Mouse (Mus musculus) midbrain, embryonic 14.5 days (tissue): Measurements from ENCODE around the gene Fam71f1. TPM values are rescaled to one million over a fixed set of nuclear protein-coding genes. Genes with fewer than 3 reads are reported as not detected.
A peak's percentile ranks its signal among the peaks of the same experiment; 100 is the strongest.

Experiments used
- ATAC-seq: fragments of 200-750 bp; cut with Nextera tagmentation; 2 replicates; pipeline ENCODE4 v1.8.0; 2017; ENCODE audit warnings: moderate number of reproducible peaks, moderate library complexity; ENCODE audit not compliant: low FRiP score, low TSS enrichment
- DNase-seq: peaks from one replicate; pipeline ENCODE4 v3.0.0-alpha.2; 2015
- H3K27ac ChIP-seq: fragments of 300-500 bp; sonication (generic); replicated peaks from 2 replicates; pipeline ENCODE4 v1.5.1; 2014; ENCODE audit warnings: mild to moderate bottlenecking, low read depth, low read length, moderate library complexity
- H3K27me3 ChIP-seq: fragments of 300-500 bp; sonication (generic); 2 replicates; pipeline ENCODE4 v1.6.1; 2014; ENCODE audit warnings: low read length, control low read depth, mixed read lengths; ENCODE audit not compliant: control insufficient read depth, insufficient read depth
- H3K36me3 ChIP-seq: fragments of 300-500 bp; sonication (generic); 2 replicates; pipeline ENCODE4 v1.6.1; 2014; ENCODE audit warnings: low read length, control low read depth; ENCODE audit not compliant: control insufficient read depth, insufficient read depth
- H3K4me1 ChIP-seq: fragments of 300-500 bp; sonication (generic); 2 replicates; pipeline ENCODE4 v1.6.1; 2014; ENCODE audit warnings: mild to moderate bottlenecking, antibody characterized with exemption, low read length, control low read depth; ENCODE audit not compliant: control insufficient read depth, insufficient read depth
- H3K4me2 ChIP-seq: fragments of 300-500 bp; sonication (generic); 2 replicates; pipeline ENCODE4 v1.6.1; 2014; ENCODE audit warnings: mild to moderate bottlenecking, low read length, moderate library complexity
- H3K4me3 ChIP-seq: fragments of 300-500 bp; sonication (generic); replicated peaks from 2 replicates; pipeline ENCODE4 v1.5.1; 2014; ENCODE audit warnings: low read depth, low read length
- H3K9ac ChIP-seq: fragments of 300-500 bp; sonication (generic); replicated peaks from 2 replicates; pipeline ENCODE4 v1.6.1; 2014; ENCODE audit warnings: mild to moderate bottlenecking, low read length, moderate library complexity
- H3K9me3 ChIP-seq: fragments of 300-500 bp; sonication (generic); 2 replicates; pipeline ENCODE4 v1.6.1; 2016; ENCODE audit warnings: low read length, control low read depth, mixed read lengths; ENCODE audit not compliant: control insufficient read depth
- WGBS: fragments of 180-500 bp; shearing (Covaris S2); extraction: QIAGEN DNeasy Blood & Tissue Kit; methylation state at CpG from one replicate; pipeline ENCODE4 v1.1.7; 2014; 5-methylcytosine and 5-hydroxymethylcytosine counted together
- polyA plus RNA-seq: library from polyadenylated mRNA; unstranded; fragments of >200 nt; fragmentation: Nextera tagmentation; extraction: Ambion mirVana; gene quantifications from 2 replicates; pipeline ENCODE4 v1.2.1, GENCODE M21; 2014

The Fam71f1 gene
- polyA plus RNA-seq = not detected in 2 replicates

DNA sequence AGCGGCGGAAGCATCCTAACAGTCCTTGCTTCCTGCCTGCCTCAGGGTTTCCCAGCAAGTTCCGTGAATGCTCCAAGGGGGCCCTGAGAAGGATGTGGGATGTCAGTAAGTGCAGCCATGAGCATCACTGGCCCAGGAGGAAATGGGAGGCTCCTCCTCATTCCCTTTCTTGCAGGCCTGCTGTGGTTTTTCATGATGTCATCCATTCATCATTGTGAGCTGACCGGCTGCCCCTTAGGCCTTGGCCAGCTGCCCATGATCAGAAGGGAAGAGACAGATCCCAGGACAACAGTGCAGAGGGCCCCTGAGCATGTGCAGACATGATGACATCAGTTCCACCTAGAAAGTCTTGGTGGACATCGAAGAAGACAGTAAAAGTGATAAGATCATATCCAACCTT is at the start of gene Fam71f1:
Gene Fam71f1, plus strand, starts transcription at position 262 of the 400 bp plus-strand sequence.
- H3K4me3 ChIP-seq = no peak within 1 kb of the TSS
- ATAC-seq (no peak), DNase-seq (no peak)
- no peaks in the 10 kb centered on the region for H3K4me1 ChIP-seq
- 84% methylated on average over 5 of the region's 5 CpGs for WGBS
- no peaks in the 10 kb centered on the region for H3K36me3 ChIP-seq
- no peaks in the 10 kb centered on the region for H3K27me3 ChIP-seq
- no peak within 1 kb of the TSS for H3K9ac ChIP-seq
- no peak within 1 kb of the TSS for H3K4me2 ChIP-seq
- no peak within 1 kb of the TSS for H3K27ac ChIP-seq
- no peaks in the 10 kb centered on the region for H3K9me3 ChIP-seq

DNA sequence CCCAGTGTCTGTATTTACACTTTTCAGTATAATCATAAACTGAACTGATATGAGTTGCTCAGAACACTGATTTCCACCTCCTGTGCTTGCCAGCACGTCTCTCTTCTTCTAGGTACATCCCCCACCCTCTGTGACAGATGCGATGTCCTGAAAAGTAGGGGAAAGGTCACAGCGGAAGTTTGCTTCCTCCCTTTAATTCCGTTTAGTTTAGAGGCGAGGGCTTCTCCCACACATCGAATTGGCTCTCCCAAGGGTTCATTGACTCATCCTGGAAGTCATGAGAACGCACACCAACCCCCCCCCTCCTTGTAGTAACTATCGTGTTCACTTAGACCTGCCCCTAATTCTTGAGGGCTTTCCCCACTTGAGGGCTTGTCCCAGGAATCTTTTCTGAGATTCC is 48.0 kb upstream of the Fam71f1 start:
- Histone ChIP-seq H3K4me1 (peaks cover 9% of the 10 kb centered on the region), H3K27ac (no peak overlapping the region), H3K9me3 (no peaks in the 10 kb centered on the region), H3K9ac (no peak overlapping the region), H3K36me3 (peaks cover 7% of the 10 kb centered on the region), H3K27me3 (no peaks in the 10 kb centered on the region), H3K4me3 (no peak overlapping the region), H3K4me2 (no peak overlapping the region)
- ATAC-seq (no peak), DNase-seq (peak; percentile 5)
- WGBS = 19% methylated on average over 8 of the region's 8 CpGs

DNA sequence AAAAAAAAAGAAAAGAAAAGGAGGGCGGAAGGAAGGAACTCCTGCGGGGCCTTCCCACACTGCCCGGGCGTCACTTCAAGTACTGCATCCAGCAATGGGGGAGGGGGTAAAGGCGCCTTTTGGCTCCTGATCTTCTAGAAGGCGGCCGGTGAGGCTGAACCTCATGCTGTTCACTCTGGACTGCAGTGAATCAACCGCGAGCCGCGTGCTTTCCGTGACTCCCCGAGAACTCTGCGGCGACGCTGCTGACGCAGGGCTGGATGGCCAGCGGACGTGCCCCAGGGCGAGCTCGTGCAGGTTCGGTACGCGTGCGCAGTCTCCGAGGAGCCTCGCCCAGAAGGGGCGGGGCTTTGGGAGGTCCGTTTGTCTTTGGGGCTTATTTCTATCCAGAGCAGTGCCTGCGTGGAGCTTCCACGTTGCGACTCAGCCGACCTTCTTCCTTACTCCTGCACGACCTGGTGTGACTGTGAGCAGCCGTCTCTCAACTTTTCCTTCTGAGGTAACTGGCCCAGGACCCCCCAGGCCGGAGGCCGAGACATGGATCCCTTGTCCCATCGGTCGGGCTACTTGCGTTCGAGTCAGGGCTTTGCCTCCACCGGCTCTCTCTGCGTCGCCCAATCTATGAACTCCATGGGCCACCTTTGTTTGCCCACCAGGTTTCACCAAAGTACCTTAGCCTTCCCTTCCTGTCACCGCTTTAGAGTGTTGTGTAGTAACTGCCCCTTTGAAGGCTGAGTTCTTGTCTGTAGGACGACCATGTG is 46.4 kb upstream of the Fam71f1 start, which contains the start of gene Hilpda:
Gene Hilpda, plus strand, starts transcription at position 177 of the 761 bp plus-strand sequence.
- WGBS = under 1% methylated on average over 46 of the region's 46 CpGs
- H3K27ac ChIP-seq = peak within 1 kb of the TSS; percentile 46; the same call in 1 of the 2 replicates

DNA sequence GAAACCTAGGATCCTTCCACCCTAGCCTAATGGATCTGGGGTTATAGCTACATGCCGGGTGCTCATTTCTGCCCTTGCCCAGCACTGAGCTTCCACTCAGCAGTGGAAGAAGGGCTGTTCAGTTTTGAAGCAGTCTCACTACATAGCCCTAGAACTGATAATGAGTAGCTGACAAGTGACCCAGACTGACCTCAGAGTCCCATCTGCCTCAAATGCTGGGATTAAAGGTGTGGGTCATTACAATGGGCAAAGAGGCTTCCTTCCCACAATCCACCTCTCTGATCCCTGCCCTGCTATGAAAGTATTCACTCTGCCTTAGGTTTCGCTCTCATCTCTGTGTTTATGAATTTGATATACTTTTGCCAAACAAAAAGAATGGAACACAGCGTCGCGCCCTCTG is 42.2 kb upstream of the Fam71f1 start:
- DNase-seq (no peak), ATAC-seq (no peak)
- Histone ChIP-seq H3K27ac (no peak overlapping the region), H3K4me1 (peaks cover 9% of the 10 kb centered on the region), H3K4me3 (no peak overlapping the region), H3K9me3 (no peaks in the 10 kb centered on the region), H3K36me3 (peaks cover 10% of the 10 kb centered on the region), H3K9ac (no peak overlapping the region), H3K27me3 (no peaks in the 10 kb centered on the region), H3K4me2 (no peak overlapping the region)
- WGBS = 92% methylated on average over 5 of the region's 5 CpGs

More for the DNA sequence above, 46.4 kb upstream of the Fam71f1 start, which contains the start of gene Hilpda:
- Histone ChIP-seq H3K36me3 (peaks cover 10% of the 10 kb centered on the region), H3K9me3 (no peaks in the 10 kb centered on the region), H3K4me2 (peak within 1 kb of the TSS; percentile 77), H3K9ac (peak within 1 kb of the TSS; percentile 65), H3K4me3 (peak within 1 kb of the TSS; percentile 58), H3K27me3 (no peaks in the 10 kb centered on the region), H3K4me1 (peaks cover 9% of the 10 kb centered on the region)
- peak; percentile 96 for DNase-seq
- peak; percentile 95 for ATAC-seq

DNA sequence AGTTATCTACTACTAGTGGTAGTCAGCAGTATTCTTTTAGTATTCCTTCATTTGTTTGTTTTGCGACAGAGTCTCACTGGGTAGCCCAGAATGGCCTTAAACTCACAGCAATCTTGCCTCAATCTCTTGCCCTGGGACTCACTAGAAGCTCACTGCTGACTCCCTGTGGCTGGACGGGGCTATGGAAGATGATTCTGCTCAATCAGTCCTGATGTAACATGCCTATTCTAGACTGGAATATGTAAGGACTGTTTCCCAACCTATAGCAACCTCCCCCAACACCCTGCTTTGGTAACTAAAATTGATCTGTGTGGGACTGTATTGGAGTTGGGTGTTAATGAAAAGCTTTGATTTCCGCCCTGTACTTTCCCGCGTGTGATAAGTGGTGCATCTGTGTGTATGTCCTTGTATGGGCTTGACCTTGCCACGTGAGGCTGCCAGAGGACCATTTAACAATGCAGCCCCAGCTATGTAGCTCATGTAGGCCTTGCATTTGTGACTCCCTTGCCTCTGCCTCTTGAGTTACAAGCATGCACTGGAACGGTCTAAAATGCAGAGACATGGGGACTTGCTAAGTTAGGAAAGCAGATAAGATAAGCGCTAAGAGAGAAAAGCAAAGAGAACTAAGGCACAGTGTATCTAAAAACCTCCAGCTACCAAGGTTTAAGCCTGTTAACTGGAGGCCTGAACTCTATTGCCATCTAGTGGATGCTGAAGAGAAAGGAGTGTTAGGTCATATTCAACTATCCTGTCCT is 40.2 kb upstream of the Fam71f1 start:
- Histone ChIP-seq H3K27ac (no peak overlapping the region), H3K36me3 (peaks cover 10% of the 10 kb centered on the region)

DNA sequence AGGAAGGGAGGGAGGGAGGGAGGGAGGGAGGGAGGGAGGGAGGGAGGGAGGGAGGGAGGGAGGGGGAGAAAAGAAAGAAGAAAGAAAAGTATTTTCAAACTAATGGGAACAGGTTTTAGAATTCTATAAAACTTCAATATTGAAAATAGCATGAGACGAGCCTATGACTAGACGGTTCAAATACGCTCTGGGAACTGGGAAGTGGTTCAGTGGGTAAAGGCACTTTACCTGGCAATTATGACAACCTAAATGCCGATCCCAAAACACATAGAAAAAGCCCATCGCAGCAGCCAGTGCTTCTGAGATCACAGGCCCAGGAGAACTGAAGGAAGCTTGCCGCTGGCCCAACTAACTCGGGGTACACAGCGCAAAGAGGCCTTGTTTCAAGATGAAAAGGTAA is 39.6 kb upstream of the Fam71f1 start, which contains the start of gene Fam71f2:
Gene Fam71f2, plus strand, starts transcription at position 301 of the 400 bp plus-strand sequence.
- H3K4me3 ChIP-seq = no peak within 1 kb of the TSS
- DNase-seq = no peak
- WGBS = 87% methylated on average over 8 of the region's 8 CpGs
- H3K27ac ChIP-seq = no peak within 1 kb of the TSS
- peaks cover 10% of the 10 kb centered on the region for H3K36me3 ChIP-seq
- no peak within 1 kb of the TSS for H3K9ac ChIP-seq
- no peak within 1 kb of the TSS for H3K4me2 ChIP-seq
- no peaks in the 10 kb centered on the region for H3K9me3 ChIP-seq
- no peak for ATAC-seq
- no peaks in the 10 kb centered on the region for H3K4me1 ChIP-seq
- H3K27me3 ChIP-seq = no peaks in the 10 kb centered on the region

More for the DNA sequence above, 40.2 kb upstream of the Fam71f1 start:
- no peaks in the 10 kb centered on the region for H3K9me3 ChIP-seq
- H3K9ac ChIP-seq = no peak overlapping the region
- H3K4me3 ChIP-seq = no peak overlapping the region
- peak; percentile 87 for DNase-seq
- no peaks in the 10 kb centered on the region for H3K4me1 ChIP-seq
- no peak overlapping the region for H3K4me2 ChIP-seq
- 32% methylated on average over 8 of the region's 8 CpGs for WGBS
- no peak for ATAC-seq
- H3K27me3 ChIP-seq = no peaks in the 10 kb centered on the region

DNA sequence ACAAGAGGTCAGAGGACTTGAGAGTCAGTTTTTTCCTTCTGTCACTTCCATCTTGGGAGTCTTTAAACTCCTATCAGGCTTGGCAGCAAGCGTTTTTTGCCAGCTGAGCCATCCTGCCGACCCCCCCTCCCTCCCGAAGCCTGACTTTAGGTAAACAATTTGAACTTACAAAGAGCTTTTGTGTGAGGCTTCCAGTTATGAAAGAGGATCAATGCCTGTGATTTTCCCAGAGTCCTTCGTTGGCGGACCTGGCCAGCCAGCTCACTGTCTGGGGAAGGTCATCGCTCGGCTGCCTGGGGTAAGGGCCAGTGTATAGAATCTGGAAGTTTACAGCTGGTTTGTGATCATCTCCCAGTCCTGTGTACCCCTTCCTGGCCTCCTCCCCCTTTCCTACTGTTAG is 38.3 kb upstream of the Fam71f1 start:
- ATAC-seq = no peak
- Histone ChIP-seq H3K4me2 (no peak overlapping the region), H3K4me3 (no peak overlapping the region), H3K36me3 (0 out of 2 replicates have a peak, but pooled peaks cover 3% of the 10 kb centered on the region), H3K9me3 (no peaks in the 10 kb centered on the region), H3K4me1 (no peaks in the 10 kb centered on the region), H3K9ac (no peak overlapping the region; the same call in 1 of the 2 replicates), H3K27me3 (no peaks in the 10 kb centered on the region), H3K27ac (no peak overlapping the region)
- DNase-seq = no peak
- WGBS = 27% methylated on average over 7 of the region's 7 CpGs

DNA sequence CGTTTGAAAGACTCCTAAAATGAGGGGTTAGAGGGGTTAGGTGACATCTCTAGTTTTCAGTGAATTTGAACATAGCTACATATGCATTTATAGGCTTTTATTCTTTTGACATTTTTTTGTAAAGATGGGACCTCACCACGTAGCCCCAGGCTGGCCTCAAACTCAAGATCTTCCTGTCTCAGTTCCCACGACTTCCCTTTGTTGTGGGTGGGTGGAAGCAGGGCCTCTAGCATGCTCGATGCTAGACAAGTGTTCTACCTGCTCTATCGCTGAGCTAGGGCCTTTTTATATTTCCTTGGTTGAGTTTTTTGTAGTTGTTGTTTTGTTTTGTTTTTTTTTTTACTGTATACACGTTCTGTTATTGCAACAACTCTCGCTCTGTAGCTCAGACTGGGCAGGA is 32.1 kb upstream of the Fam71f1 start:
- WGBS = 72% methylated on average over 7 of the region's 7 CpGs
- no peak overlapping the region for H3K4me3 ChIP-seq

More for the DNA sequence above, 32.1 kb upstream of the Fam71f1 start:
- ATAC-seq (no peak), DNase-seq (no peak)
- Histone ChIP-seq H3K4me2 (no peak overlapping the region), H3K9me3 (no peaks in the 10 kb centered on the region), H3K9ac (no peak overlapping the region), H3K36me3 (no peaks in the 10 kb centered on the region), H3K4me1 (no peaks in the 10 kb centered on the region), H3K27me3 (no peaks in the 10 kb centered on the region), H3K27ac (no peak overlapping the region)
